Mouse (Mus musculus) ES-E14 (cell line): Measurements from ENCODE around the gene Coq6.

Source experiments
- CHD2 ChIP-seq: IDR thresholded peaks from 2 replicates; pipeline ENCODE4 v1.6.1; 2014; ENCODE audit warnings: mild to moderate bottlenecking, low read depth, low read length, inconsistent platforms
- MAFK ChIP-seq: IDR thresholded peaks from 2 replicates; pipeline ENCODE4 v1.6.1; 2014; ENCODE audit warnings: mild to moderate bottlenecking, low read depth, low read length, inconsistent platforms; ENCODE audit not compliant: insufficient read depth
- ZC3H11A ChIP-seq: IDR thresholded peaks from 2 replicates; pipeline ENCODE4 v1.6.1; 2012; ENCODE audit warnings: low read depth, mild to moderate bottlenecking, inconsistent platforms, low read length, borderline replicate concordance

DNA sequence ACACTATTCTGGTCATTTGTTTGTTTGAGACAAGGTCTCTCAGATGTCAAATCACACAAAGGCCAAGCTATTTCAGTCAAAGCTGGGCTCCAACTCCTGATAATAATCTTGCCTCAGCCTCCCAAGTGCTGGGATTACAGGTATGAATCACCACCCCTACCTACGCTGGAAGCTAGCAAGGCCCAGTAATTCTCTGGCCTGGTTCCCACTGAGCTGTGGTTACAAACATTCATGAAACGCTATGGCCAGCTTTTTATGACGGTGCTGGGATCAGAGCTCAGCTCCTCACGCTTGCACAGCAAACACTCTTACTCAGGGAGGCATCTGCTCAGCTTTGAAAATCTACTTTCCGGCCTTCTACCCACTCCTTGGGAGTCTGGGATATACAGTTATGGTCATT is 32.4 kb downstream of the Coq6 start:
- no peak for TF ChIP-seq ZC3H11A
- TF ChIP-seq CHD2 = no peak
- no peak for TF ChIP-seq MAFK
